Mouse (Mus musculus): ENCODE data around the gene Ppp2r5b.

- no peak for TF ChIP-seq EP300 (IDR thresholded peaks at IDR 0.05; ENCODE audit: low read depth)
- TF ChIP-seq CTCF (IDR thresholded peaks at IDR 0.05; ENCODE audit: low read depth): no peak
Observed at GRCm38 (mm10) chr19:6240725-6241124, 5.1 kb upstream of the Ppp2r5b start.
